Mouse (Mus musculus) stomach, postnatal 0 days (tissue): Measurements from ENCODE around the gene Tmem127.

Experiments used
- CTCF ChIP-seq: IDR thresholded peaks from 2 replicates; pipeline ENCODE4 v1.5.1; 2016; ENCODE audit warnings: antibody characterized with exemption, low read depth, mild to moderate bottlenecking, moderate library complexity
- EP300 ChIP-seq: optimal IDR thresholded peaks from 2 replicates; pipeline ENCODE3; 2016; ENCODE audit warnings: antibody characterized with exemption

DNA sequence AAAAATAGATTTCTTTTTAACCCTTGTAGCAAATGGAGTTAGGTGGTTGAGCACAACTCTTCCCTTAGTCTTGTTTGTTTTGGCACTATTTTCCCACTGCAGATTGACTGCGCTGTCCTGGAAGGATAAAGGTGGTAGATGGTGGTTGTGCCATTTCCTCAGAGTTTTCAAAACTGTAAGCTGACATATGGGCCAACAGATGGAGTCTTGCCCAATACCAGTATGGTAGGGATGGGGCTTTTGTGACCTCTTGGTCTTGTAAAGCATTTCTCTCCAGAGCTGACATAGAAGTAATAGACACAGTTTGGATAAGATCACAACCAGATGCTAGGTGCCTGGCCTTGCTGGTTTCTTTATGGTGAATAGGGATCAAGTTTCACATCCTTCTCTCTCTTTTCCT lies 50.3 kb downstream of the Tmem127 start:
- no peak for TF ChIP-seq CTCF
- TF ChIP-seq EP300: no peak
